Mouse (Mus musculus) 416B (cell line): ENCODE measurements at regions not wholly inside any gene's neighbourhood (a gene's known extent, or its start where the extent isn't known, plus 50 kb on each side); places are given as distances from the start of the nearest gene placed in this dataset.
"Not testable (repeated sequence)": the region's sequence is repeated elsewhere in the genome, so short reads cannot be mapped to it uniquely, and the experiment has no call there.

Experiments
- DNase-seq: peaks from one replicate; pipeline ENCODE4 v3.0.0; 2011; ENCODE audit warnings: low read depth

- peak; percentile 7 for DNase-seq
Measured at GRCm38 (mm10) chr15:44851346-44852064, 4717.3 kb downstream of the 9330182O14Rik start.

GRCm38 (mm10) chr15:44857080-44857479 lies 4722.9 kb downstream of the 9330182O14Rik start:
- no peak for DNase-seq

- no peak for DNase-seq
Measured at GRCm38 (mm10) chr15:44859369-44859768, 4725.2 kb downstream of the 9330182O14Rik start.

- DNase-seq: no peak
Measured at GRCm38 (mm10) chr15:44860204-44860806, 4726.1 kb downstream of the 9330182O14Rik start.

GRCm38 (mm10) chr15:44868537-44868936 lies 4734.4 kb downstream of the 9330182O14Rik start:
- no peak for DNase-seq

- no peak for DNase-seq
Measured at GRCm38 (mm10) chr15:44869023-44869422, 4734.9 kb downstream of the 9330182O14Rik start.

- no peak for DNase-seq
Measured at GRCm38 (mm10) chr15:44869672-44870071, 4735.5 kb downstream of the 9330182O14Rik start.

GRCm38 (mm10) chr15:44870934-44871333 lies 4736.8 kb downstream of the 9330182O14Rik start:
- not testable (repeated sequence) for DNase-seq

GRCm38 (mm10) chr15:44882219-44882618 lies 4748.1 kb downstream of the 9330182O14Rik start:
- DNase-seq: no peak

- no peak for DNase-seq
Measured at GRCm38 (mm10) chr15:44891544-44891943, 4757.4 kb downstream of the 9330182O14Rik start.

GRCm38 (mm10) chr15:44896220-44896619 lies 4762.1 kb downstream of the 9330182O14Rik start:
- no peak for DNase-seq

- no peak for DNase-seq
Measured at GRCm38 (mm10) chr15:44897572-44897971, 4763.4 kb downstream of the 9330182O14Rik start.

GRCm38 (mm10) chr15:44907133-44907532 lies 4773.0 kb downstream of the 9330182O14Rik start:
- no peak for DNase-seq

- no peak for DNase-seq
Measured at GRCm38 (mm10) chr15:44913434-44913833, 4779.3 kb downstream of the 9330182O14Rik start.

- no peak for DNase-seq
Measured at GRCm38 (mm10) chr15:44915005-44915404, 4780.8 kb downstream of the 9330182O14Rik start.

GRCm38 (mm10) chr15:44916479-44916878 lies 4782.3 kb downstream of the 9330182O14Rik start:
- DNase-seq: no peak

- DNase-seq: no peak
Measured at GRCm38 (mm10) chr15:44924686-44925085, 4790.5 kb downstream of the 9330182O14Rik start.

- DNase-seq: no peak
Measured at GRCm38 (mm10) chr15:44927058-44927457, 4792.9 kb downstream of the 9330182O14Rik start.

- DNase-seq: no peak
Measured at GRCm38 (mm10) chr15:44948626-44949025, 4814.5 kb downstream of the 9330182O14Rik start.

GRCm38 (mm10) chr15:44950952-44951642 lies 4816.9 kb downstream of the 9330182O14Rik start:
- DNase-seq: no peak
